Mouse (Mus musculus): Measurements from ENCODE around the gene Otos. TPM values are rescaled to one million over a fixed set of nuclear protein-coding genes. Genes with fewer than 3 reads are reported as not detected.
A peak's percentile ranks its signal among the peaks of the same experiment; 100 is the strongest.

Gene Otos
- total RNA-seq, 4 experiments from 2014 or later: 0.51 to 2.3 (median 1.8) TPM

- DNase-seq (ENCODE audit: low spot score in 2 of 2): no peak
These were observed 35.5 kb downstream of the Otos start for GRCm38 (mm10) chr1:92613175-92613574.

GRCm38 (mm10) chr1:92611008-92611407, 37.6 kb downstream of the Otos start:
- peak in 1 of 2 experiments; percentile 59 for DNase-seq (ENCODE audit: low spot score in 2 of 2)

DNA sequence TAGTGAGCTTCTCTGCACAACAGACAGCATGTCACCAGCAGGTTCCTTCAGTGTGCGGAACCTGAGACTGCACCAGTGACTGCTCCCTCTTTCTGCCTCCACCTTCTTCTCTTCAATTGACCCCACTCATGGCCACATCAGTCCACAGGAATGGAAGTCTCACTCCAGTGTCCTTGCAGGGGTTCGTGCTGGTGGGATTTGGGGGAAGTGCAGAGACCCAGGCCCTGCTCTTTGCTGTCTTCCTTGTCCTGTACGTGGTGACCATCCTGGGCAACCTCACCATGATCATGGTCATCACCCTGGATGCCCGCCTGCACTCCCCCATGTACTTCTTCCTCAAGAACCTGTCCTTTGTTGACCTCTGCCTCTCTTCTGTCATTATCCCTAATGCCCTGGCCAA, 40.9 kb downstream of the Otos start:
- DNase-seq (ENCODE audit: low spot score in 2 of 2): no peak

- no peak for DNase-seq (ENCODE audit: low spot score in 2 of 2)
These were observed 43.2 kb downstream of the Otos start, which contains the start of gene Olfr1410 for GRCm38 (mm10) chr1:92605482-92605881. Gene Olfr1410 (plus strand): TSS chr1:92605782.

- no peak for DNase-seq (ENCODE audit: low spot score in 2 of 2)
These were observed 52.6 kb downstream of the Otos start for GRCm38 (mm10) chr1:92596019-92596418.

Other genes with a start within 250 kb of the Otos start
- 100 to 1,000 TPM; 244 to 286 (median 261) TPM for gene Ndufa10, start 175.0 kb downstream of the Otos start, total RNA-seq (2022)
- gene Olfr1416, start 163.7 kb downstream of the Otos start, total RNA-seq (2022): not detected
- gene Olfr1415, start 152.7 kb downstream of the Otos start, total RNA-seq (2022): not detected
- not detected for gene Olfr1414, start 130.2 kb downstream of the Otos start, total RNA-seq (2022)
- not detected for gene Olfr1413, start 77.5 kb downstream of the Otos start, total RNA-seq (2022)
- not detected for gene Olfr1412, start 63.1 kb downstream of the Otos start, total RNA-seq (2022)
- gene Olfr1411, start 54.4 kb downstream of the Otos start, total RNA-seq (2022): not detected
- not detected for gene Olfr1410, start 43.1 kb downstream of the Otos start, total RNA-seq (2022)
- gene Olfr12, start 31.1 kb downstream of the Otos start, total RNA-seq (2022): under 1 TPM in 1 of 4 experiments, not detected in 3; 0.08 TPM
- gene Cops9, start 6.9 kb downstream of the Otos start, total RNA-seq (2022): 100 to 1,000 TPM; 287 to 341 (median 310) TPM
- gene Gpc1, start 182.8 kb upstream of the Otos start, total RNA-seq (2022): 100 to 1,000 TPM; 120 to 145 (median 132) TPM